Mouse (Mus musculus) frontal cortex, postnatal 36 days (tissue): ENCODE data around the gene Lmo1.
"Not testable (repeated sequence)": the region's sequence is repeated elsewhere in the genome, so short reads cannot be mapped to it uniquely, and the experiment has no call there.

Experiments used
- DNase-seq, 2 experiments: peaks; one replicate each; pipeline ENCODE4 v3.0.0; 2022; ENCODE audit warnings: low spot score in 2 of 2

Lmo1 gene

DNA sequence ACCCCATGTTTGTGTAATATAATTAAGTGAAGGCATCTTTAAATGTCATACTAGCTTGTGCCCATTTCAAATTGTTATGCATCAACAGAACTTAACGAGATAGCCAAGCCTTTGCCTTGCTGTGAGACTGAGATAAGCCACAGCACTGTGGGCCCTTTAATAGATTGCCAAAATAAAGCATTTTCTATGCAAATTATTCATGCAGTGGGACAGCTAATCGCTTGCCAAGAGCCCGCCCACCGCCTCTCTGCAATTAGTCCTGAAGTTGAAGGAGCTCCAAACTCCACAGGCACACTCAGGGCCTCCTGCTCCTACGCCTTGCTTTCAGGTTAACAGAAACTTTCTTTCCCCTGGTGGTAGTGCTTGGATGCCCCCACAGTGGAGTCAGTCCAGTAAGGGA lies 64.0 kb downstream of the Lmo1 start:
- peak; percentile 67 to 75 for DNase-seq

- DNase-seq = no peak
Observed at GRCm38 (mm10) chr7:109104894-109105293, 70.1 kb downstream of the Lmo1 start.

DNA sequence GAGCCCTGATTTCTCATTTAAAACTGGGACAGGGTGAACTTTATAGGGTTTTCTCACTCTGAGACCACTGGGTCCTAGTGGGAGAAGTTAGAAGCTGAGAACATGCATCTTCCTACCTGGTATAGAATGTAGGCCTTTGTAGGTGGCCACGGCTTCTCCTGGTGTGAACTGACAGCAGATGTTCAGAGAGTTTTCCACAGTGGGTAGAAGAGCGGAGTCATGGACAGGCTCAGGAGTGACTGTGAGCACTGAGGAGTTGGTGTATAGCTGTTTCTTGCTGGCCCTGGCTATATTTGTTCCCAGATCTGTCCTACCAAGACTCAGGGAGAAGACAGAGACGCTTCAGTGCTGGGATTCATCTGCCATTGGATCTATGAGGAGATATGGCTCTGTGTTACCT lies 73.8 kb downstream of the Lmo1 start:
- no peak for DNase-seq

DNA sequence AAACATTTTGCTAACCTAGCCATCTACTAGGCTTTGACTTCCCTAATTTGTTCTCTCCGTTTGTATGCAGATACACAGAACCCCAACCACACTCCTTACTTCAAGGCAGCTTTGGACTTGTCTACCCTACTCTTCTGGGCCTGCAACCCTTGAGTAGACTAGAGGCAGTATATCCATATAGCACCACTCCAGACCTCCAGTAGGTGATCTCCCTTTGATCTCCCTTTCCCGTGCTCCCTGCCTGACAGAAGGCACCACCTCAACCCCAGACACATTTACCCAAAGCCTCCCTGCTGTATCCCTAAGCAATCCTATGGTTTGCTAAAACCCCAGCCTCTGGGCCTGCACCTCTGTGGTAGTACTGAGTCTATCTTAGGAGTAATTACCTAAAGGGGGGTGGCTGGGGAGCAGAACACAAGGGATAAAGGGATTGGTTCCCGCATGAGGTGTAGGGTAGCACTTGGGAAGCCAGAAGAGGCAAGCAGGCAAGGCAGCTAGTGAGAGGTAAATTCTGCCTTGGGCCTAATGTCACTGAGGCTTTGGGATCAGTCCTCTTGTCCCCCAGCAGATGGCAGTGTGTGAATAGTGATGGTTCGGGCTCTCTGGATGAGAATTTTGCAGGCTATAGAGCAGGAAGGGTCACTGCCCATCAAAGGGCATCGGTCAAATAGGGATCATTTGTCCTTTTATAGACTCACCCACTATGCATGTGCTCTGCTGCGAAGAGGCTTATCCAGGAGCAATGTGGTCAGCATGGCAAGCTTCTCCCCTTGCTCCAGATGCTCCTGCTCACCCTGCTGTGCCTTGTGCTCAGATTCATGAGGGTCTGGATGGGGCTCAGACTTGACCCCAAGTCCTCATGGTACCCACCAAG lies 76.6 kb downstream of the Lmo1 start:
- DNase-seq = peak; percentile 30 to 36

DNA sequence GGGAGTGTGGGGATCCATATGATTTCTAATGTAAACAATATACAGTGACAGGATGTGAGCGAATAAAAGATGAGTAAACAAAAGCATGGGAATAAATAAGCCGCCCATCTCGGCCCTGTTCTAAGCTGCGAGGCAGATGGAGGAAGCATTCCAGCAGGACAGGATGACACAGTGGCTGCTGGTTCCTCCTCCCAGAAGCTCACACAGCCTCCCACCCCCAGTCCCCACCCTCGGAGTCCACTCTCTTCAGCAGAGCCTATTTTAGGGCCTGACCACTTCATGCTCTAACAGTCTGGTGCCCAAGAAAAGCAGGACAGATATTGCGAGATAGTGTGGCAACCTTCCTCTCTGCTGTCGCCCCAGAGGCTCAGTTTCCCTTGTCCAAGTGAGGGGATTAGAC lies 77.8 kb downstream of the Lmo1 start:
- DNase-seq = no peak

GRCm38 (mm10) chr7:109096618-109097017 lies 78.4 kb downstream of the Lmo1 start:
- DNase-seq = no peak

DNA sequence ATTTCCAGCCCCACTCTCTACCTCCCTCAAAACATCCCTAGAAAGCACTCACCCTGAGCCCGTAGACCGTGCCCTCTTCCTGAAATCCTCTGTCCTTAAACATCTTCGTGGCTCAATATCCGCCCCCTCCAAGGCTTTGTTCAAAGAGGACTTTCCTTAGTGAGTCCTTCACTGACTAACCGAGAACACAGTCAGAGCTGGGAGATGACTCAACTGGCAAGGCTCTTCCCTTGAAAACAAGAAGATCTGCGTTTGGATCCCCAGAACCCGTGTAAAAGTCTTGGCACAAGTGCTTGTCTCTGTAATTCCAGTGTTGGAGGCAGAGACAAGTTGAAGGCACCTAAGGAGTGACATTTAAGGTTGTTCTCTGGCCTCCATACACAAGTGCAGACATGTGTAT lies 80.7 kb downstream of the Lmo1 start:
- DNase-seq = no peak

DNA sequence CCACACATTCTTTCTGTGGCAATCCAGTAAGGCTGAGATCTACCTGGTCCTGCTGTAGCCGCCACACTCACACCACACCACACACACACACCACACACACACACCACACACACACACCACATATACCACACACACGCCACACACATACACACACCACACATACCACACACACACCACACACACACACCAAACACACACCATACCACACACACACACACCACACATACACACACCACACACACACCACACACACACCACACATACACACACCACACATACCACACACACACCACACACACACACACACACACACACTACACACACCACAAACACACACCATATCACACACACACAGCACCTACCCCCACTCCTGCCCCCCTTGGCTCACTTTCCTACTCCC lies 83.7 kb downstream of the Lmo1 start:
- not testable (repeated sequence) for DNase-seq
